Mouse (Mus musculus): Measurements from ENCODE around the gene Tmem213. TPM values are rescaled to one million over a fixed set of nuclear protein-coding genes. Genes with fewer than 3 reads are reported as not detected.

Tmem213 gene
- total RNA-seq, 2 experiments from 2014 or later = not detected

DNA sequence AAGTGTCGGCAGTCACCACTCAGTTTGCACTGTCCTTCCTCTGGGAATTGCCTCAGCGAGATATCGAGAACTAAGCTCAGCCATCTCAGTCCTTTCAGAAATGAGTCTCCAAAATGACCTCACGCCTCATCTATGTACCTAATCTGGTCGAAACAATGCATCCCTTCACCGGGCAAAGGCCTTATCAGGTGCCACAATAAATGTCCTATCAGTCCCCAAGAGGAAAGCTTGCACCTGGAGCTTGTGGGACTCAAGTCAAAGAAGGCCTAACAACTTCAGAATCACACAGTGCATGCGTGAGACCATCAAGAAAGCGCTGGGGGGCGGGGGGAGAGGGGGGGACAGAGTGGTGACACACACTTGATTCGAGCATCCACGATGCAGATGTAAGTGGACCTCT is 43.2 kb downstream of the Tmem213 start:
- DNase-seq (ENCODE audit: low spot score) = no peak

DNA sequence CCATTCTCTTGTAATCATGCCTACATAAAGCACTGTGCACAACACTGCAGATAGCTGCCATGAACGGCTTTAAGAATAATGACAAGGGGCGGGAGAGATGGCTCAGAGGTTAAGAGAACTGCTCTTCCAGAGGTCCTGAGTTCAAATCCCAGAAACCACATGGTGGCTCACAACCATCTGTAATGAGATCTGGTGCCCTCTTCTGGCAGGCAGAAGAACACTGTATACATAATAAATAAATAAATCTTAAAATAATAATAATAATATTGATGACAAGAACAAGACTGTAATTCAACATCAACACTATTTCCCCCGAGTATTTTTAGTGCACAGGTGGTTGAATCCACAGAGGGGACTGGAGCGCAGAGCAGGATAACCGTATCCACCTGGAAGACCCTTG is 47.1 kb downstream of the Tmem213 start:
- no peak for DNase-seq (ENCODE audit: low spot score)

DNA sequence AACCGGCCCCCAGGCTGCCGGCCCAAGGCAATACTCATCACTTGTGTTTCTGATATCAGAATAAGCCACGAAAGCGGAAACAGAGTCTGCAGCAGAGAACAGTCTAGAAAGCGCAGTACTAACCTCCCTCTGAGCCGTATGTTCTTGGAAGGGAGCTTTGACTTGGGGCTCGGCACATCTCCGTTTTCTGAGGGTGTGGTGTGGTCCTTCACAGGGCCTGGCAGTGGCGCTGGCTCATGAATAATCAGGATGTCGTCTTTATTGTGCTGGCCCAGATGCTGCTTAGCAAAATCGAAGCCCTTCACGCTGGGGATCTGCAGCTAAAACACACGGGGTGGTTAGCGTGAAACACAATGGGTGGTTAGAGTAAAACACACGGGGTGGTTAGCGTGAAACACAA is 48.9 kb downstream of the Tmem213 start:
- no peak for DNase-seq (ENCODE audit: low spot score)

DNA sequence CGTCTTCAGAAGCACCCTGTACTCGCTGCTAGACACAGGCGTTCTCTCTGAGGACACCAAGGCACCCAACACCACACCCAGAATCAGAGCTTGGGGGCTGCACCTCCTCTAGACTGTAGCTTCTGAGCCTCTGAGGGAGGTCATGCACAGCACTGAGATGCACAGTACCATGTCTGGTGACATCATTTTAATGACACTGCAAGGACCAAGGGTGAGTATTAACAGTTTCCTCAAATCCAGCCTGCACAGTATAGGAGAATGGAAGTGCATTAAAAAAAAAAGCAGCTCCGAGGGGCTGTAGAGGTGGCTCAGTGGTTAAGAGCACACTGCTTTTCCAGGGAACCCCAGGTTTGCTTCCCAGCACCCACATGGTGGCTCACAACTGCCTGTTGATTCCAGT is 50.5 kb downstream of the Tmem213 start:
- DNase-seq (ENCODE audit: low spot score) = no peak

DNA sequence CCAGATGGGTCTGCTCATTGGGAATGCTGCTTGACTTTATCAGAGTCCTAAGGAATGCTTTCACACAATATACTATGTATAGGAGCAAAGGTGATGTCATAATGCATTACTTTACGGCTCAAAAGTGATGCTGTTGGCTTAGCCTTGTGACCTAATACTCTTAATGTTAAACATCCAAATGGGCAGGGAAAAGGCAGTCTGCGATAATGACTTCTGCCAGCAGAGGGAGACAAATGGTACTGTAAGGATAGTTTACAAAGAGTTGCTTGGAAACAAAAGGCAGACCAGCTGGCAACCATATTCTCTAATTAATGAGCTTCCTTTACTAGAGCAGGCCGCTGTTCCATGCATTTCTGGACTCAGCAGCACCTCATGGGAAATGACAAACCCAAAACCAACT is 51.0 kb downstream of the Tmem213 start:
- DNase-seq (ENCODE audit: low spot score) = peak; percentile 86

DNA sequence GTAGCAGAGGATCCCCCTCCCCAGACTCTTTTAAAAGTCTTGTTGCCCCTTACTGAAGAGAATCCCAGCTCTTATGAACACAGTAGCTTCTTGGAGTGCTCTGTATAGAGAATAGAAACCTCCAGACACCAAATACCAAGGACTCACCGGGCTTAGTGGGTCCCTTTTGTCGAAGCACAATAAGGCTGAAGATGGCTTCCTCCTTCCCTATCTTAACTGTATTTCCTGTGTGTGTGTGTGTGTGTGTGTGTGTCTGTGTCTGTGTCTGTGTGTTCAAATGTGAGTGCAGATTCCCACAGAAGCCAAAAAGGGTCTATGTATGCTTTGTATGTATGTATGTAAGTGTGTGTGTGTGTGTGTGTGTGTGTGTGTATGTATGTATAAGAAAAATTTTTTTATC is 51.5 kb downstream of the Tmem213 start:
- no peak for DNase-seq (ENCODE audit: low spot score)

DNA sequence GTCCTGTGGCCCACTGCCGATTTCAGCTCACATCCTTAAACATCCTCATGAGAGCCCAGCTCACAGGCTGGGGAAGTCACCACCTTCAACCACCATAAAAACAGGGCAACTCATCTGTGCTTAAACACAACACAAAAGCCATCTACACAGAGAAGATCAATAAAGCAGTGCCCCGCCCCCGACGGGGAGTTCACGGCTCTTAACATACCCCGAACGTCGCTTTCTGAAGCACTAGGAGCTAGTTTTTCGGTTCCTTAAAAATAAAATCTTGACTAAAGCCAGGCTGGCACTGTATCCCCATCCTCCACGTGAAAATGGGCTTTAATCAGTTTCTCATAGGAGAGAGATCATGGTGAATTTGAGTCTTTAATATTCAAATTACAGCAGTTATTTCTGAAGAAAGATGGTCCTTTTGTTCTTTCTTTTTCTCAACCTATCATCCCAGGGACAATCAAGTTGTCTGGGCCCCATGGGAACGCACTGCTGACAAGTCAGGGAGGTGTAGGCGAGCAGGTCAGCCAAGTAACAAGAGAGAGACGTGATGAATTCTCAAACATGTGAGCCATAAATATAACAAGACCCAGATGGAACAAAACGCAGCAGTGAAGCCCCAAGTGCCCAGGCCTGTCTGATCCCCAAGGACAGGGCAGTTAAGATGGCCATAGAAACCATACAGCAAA is 53.9 kb downstream of the Tmem213 start:
- no peak for DNase-seq (ENCODE audit: low spot score)

DNA sequence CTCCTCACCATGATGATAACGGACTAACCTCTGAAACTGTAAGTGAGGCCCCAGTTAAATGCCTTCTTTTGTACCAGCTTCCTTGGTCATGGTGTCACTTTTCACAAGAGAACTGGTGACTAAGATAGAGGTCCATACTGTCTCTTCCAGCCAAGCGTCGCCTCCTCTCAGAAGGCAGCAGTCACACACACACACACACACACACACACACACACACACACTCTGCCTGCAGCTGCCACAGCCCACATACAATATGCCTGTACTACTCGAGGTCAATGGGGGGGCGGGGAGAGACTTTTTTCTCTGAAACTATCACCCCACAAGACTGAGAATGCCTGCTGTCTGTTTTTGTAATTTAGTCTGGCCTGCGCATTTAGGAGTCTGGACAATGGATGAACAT is 55.6 kb downstream of the Tmem213 start:
- DNase-seq (ENCODE audit: low spot score) = no peak

DNA sequence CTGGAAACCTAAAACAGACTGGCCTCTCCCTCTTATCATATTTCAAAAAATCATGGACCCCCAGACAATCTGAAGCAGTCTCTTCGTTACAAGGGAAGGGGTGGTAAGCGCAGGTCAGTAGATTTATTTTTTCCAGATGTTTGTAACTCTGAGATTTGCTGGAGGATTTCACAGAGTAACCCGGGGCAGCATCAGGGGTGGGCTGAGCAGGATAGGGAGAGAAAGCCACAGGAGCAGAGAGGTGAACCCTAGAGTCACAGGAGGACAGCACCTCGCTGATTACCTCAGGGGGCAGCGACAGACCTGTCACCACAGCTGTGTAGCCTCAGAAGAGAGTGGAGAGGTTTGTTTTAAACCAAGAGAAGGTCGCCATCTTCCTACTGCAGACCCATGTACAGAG is 56.3 kb downstream of the Tmem213 start:
- no peak for DNase-seq (ENCODE audit: low spot score)

Other genes with a start within 250 kb of the Tmem213 start
- 10 to 100 TPM; 38.6 to 39.2 TPM for gene Trim24, start 238.4 kb upstream of the Tmem213 start, total RNA-seq (2021)
- gene Svopl, start 62.3 kb upstream of the Tmem213 start, total RNA-seq (2021) = not detected
- gene Atp6v0a4, start 15.3 kb downstream of the Tmem213 start, total RNA-seq (2021) = under 1 TPM; 0.16 to 0.43 TPM
- under 1 TPM; 0.21 to 0.23 TPM for gene D630045J12Rik, start 144.8 kb downstream of the Tmem213 start, total RNA-seq (2021)
- under 1 TPM; 0.23 to 0.31 TPM for gene Zc3hav1l, start 190.0 kb downstream of the Tmem213 start, total RNA-seq (2021)
- gene Zc3hav1, start 245.3 kb downstream of the Tmem213 start, total RNA-seq (2021) = 1 to 10 TPM; 6.3 to 7.3 TPM